7 mouse cellular contexts compared by ENCODE assay signal in the genomic region with DNA sequence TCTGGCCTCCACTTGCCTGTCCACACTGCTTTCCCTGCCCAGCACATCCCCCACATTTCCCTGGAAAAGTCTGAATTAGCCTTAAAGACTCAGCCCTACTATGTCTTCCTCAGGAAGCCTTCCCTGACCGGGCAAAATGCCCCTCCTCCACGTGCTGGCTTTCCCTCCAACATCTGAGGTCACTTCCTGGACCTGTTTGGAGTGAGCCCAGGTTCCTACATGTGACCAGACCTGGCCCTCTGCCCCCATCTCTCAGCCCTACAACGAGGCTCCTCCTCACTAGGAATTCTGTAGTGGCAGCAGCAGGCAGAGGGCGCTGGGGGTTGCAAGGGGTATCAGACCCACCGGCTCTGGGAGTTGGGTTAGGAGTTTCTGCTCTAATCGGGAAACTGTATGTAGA. TPM values are rescaled to one million over a fixed set of nuclear protein-coding genes. Genes with fewer than 3 reads are reported as not detected.
A peak's percentile ranks its signal among the peaks of the same experiment; 100 is the strongest.
DNase-seq lines count a peak whose midpoint lies in the region; ATAC-seq lines count a peak whose summit lies in the region.

No protein-coding gene starts in this region.

- WGBS in midbrain, embryonic 13.5 days: 83% methylated on average over 6 of the region's 6 CpGs
- 83% methylated on average over 6 of the region's 6 CpGs for WGBS in midbrain, embryonic 10.5 days

- no peaks in the 10 kb centered on the region for H3K9me3 ChIP-seq in midbrain, embryonic 13.5 days
- no peaks in the 10 kb centered on the region for H3K9me3 ChIP-seq in midbrain, embryonic 10.5 days (replicated peaks)

- ATAC-seq in midbrain, embryonic 13.5 days: no peak
- peak; percentile 20 to 25; a peak in 1 of 4 replicates for ATAC-seq in hematopoietic stem cell, adult 5-6 weeks (replicated peaks in 1 of 2; ENCODE audit: insufficient read depth in 1 of 2, low FRiP score in 2 of 2, low TSS enrichment in 1 of 2, low read depth in 1 of 2, poor library complexity in 2 of 2, severe bottlenecking in 2 of 2)

- no peak for DNase-seq in midbrain, embryonic 10.5 days (ENCODE audit: low spot score)
- peak; percentile 53 for DNase-seq in gastrocnemius, postnatal 10 days
- DNase-seq in ovary, postnatal 36 days (ENCODE audit: low spot score): peak; percentile 51
- DNase-seq in thymus, postnatal 10 days (ENCODE audit: low spot score in 2 of 2): no peak
- no peak for DNase-seq in layer of hippocampus, adult 11-12 months (ENCODE audit: low spot score)

- 0 out of 2 replicates have a peak overlapping the region, but pooled peaks have one; percentile 14 for H3K27ac ChIP-seq in midbrain, embryonic 13.5 days
- H3K27ac ChIP-seq in midbrain, embryonic 10.5 days (replicated peaks): no peak overlapping the region; the same call in 1 of the 2 replicates

- H3K9ac ChIP-seq in midbrain, embryonic 13.5 days (replicated peaks): no peak overlapping the region

- H3K4me3 ChIP-seq in midbrain, embryonic 13.5 days (replicated peaks): no peak overlapping the region
- no peak overlapping the region for H3K4me3 ChIP-seq in midbrain, embryonic 10.5 days

- peaks cover 88% of the 10 kb centered on the region for H3K4me1 ChIP-seq in midbrain, embryonic 13.5 days (replicated peaks)
- peaks cover 93% of the 10 kb centered on the region for H3K4me1 ChIP-seq in midbrain, embryonic 10.5 days

- no peak overlapping the region for H3K4me2 ChIP-seq in midbrain, embryonic 13.5 days (replicated peaks)

- peaks cover 5% of the 10 kb centered on the region; the same call in 1 of the 2 replicates for H3K36me3 ChIP-seq in midbrain, embryonic 13.5 days
- H3K36me3 ChIP-seq in midbrain, embryonic 10.5 days: peaks cover 62% of the 10 kb centered on the region

- H3K27me3 ChIP-seq in midbrain, embryonic 13.5 days: no peaks in the 10 kb centered on the region
- H3K27me3 ChIP-seq in midbrain, embryonic 10.5 days (ENCODE audit: low read depth, poor library complexity, severe bottlenecking): no peaks in the 10 kb centered on the region

RNA-seq across cellular contexts. Expression of gene Ephb2, which starts 46.0 kb away (rescaled TPM):
- polyA plus RNA-seq in midbrain, embryonic 13.5 days (2015; fragmentation: Nextera tagmentation; extraction: Ambion mirVana): 20.3 and 25.0 TPM in 2 replicates
- 15.6 and 20.9 TPM in 2 replicates for polyA plus RNA-seq in midbrain, embryonic 10.5 days (2016; fragmentation: Nextera tagmentation; extraction: Ambion mirVana)
- 1 to 10 TPM; 4.6 to 5.4 TPM for total RNA-seq in gastrocnemius, postnatal 10 days (2021)
- total RNA-seq in hematopoietic stem cell, adult 5-6 weeks (2017): 3.9 and 7.2 TPM in 2 replicates

Comparison
In these comparisons a context has a peak if more than half of its experiments do, and no peak if none do; other contexts are left out.
1. DNase-seq: peak in gastrocnemius, postnatal 10 days (single experiment) and ovary, postnatal 36 days (single experiment); none in midbrain, embryonic 10.5 days (single experiment), thymus, postnatal 10 days (0 of 2) and layer of hippocampus, adult 11-12 months (single experiment).